Mouse (Mus musculus) left cerebral cortex, adult 8-10 months (tissue): ENCODE results near the gene Dkk1. TPM values are rescaled to one million over a fixed set of nuclear protein-coding genes. Genes with fewer than 3 reads are reported as not detected.
"Not testable (repeated sequence)": the region's sequence is repeated elsewhere in the genome, so short reads cannot be mapped to it uniquely, and the experiment has no call there.

Experiments
- DNase-seq, 2 experiments: peaks; one replicate each; pipeline ENCODE4 v3.0.0; 2022; ENCODE audit warnings: low spot score in 2 of 2
- total RNA-seq, 4 experiments: library from RNA; stranded (reverse); gene quantifications; 2 replicates each; pipeline ENCODE4 v1.2.4; 2022

Dkk1 gene
- not detected for total RNA-seq

- no peak for DNase-seq
Measured at GRCm38 (mm10) chr19:30549044-30549853, at the start of gene Dkk1. TSS of gene Dkk1 (minus strand) at chr19:30549665.

- no peak for DNase-seq
Measured at GRCm38 (mm10) chr19:30586366-30586765, 36.9 kb upstream of the Dkk1 start.

GRCm38 (mm10) chr19:30564516-30564915 lies 15.1 kb upstream of the Dkk1 start:
- no peak for DNase-seq

GRCm38 (mm10) chr19:30563876-30564275 lies 14.4 kb upstream of the Dkk1 start:
- no peak for DNase-seq

GRCm38 (mm10) chr19:30558024-30558423 lies 8.6 kb upstream of the Dkk1 start:
- DNase-seq = no peak

GRCm38 (mm10) chr19:30554467-30554881 lies 5.0 kb upstream of the Dkk1 start:
- DNase-seq = peak; percentile 18 to 36

GRCm38 (mm10) chr19:30553740-30554139 lies 4.3 kb upstream of the Dkk1 start:
- DNase-seq = no peak

- DNase-seq = no peak
Measured at GRCm38 (mm10) chr19:30552260-30552659, 2.8 kb upstream of the Dkk1 start.

- no peak for DNase-seq
Measured at GRCm38 (mm10) chr19:30549854-30550647, 586 bp upstream of the Dkk1 start.

GRCm38 (mm10) chr19:30548411-30549043 lies 938 bp downstream of the Dkk1 start:
- DNase-seq = no peak

- DNase-seq = not testable (repeated sequence)
Measured at GRCm38 (mm10) chr19:30539365-30539941, 10.0 kb downstream of the Dkk1 start.

GRCm38 (mm10) chr19:30516771-30517170 lies 32.7 kb downstream of the Dkk1 start:
- DNase-seq = no peak

- DNase-seq = no peak
Measured at GRCm38 (mm10) chr19:30510481-30510880, 39.0 kb downstream of the Dkk1 start.

GRCm38 (mm10) chr19:30505497-30505896 lies 44.0 kb downstream of the Dkk1 start:
- DNase-seq = no peak
